Mouse (Mus musculus) urinary bladder, adult 2 months (tissue): ENCODE results near the gene Kbtbd12. TPM values are rescaled to one million over a fixed set of nuclear protein-coding genes. Genes with fewer than 3 reads are reported as not detected.

Experiments used
- DNase-seq: peaks from one replicate; pipeline ENCODE4 v3.0.0; 2022; ENCODE audit warnings: low spot score
- polyA plus RNA-seq: library from polyadenylated mRNA; depleted of rRNA; stranded (reverse); fragments of >200 nt; gene quantifications from 2 replicates; pipeline ENCODE4 v1.2.3, GENCODE M21; 2012

Gene Kbtbd12
- polyA plus RNA-seq, 1 experiment = 1.6 TPM

GRCm38 (mm10) chr6:88549137-88549814 is 88.5 kb downstream of the Kbtbd12 start:
- DNase-seq = no peak

DNA sequence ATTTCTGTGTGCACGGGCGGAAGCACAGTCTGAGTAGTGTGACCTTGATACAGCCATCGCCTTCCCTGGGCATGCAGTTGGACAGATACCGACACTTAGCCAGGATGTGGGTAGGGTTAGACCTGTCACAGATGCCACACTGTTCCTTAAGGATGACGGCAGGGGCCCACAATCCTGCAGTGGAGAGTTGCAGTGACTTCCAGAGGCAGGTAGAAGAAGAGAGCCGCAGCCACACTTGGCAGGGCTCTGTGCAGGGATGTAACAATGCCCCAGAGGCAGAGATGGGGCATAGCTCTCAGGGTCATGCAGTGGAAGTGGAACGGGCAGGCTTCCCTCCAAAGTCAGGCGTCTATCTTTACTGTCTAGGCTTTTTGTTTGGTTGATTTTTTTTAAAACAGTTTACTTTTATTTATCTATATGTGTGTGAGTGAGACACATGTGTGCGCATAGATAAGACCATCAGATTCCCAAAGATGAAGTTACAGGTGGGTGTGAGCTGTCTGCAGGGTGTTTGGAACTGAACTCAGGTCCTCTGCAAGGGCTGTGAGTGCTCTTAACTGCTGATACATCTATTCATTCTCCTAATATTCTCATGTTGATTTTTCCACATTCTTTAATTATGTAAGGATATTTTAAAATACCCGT is 89.2 kb downstream of the Kbtbd12 start:
- no peak for DNase-seq

DNA sequence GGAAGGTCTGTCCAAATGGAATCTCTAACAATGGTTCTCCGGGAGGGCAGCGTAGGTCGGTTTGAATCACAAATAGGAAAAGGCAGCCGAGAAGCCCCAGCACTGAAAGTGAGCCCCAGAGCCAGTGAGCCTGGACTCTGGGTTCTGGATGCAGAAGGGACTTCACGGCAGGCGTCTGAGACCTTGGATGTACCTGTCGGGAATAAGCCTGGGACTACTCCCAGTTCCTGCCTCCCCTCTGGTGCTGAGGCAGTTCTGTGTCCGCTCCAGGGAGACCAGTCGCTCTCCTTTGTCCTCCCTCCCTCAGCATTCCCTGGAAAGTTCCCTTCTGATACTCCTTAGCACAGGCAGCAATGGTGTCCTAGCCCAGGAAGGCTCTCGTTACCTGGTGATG is 92.4 kb downstream of the Kbtbd12 start:
- no peak for DNase-seq

DNA sequence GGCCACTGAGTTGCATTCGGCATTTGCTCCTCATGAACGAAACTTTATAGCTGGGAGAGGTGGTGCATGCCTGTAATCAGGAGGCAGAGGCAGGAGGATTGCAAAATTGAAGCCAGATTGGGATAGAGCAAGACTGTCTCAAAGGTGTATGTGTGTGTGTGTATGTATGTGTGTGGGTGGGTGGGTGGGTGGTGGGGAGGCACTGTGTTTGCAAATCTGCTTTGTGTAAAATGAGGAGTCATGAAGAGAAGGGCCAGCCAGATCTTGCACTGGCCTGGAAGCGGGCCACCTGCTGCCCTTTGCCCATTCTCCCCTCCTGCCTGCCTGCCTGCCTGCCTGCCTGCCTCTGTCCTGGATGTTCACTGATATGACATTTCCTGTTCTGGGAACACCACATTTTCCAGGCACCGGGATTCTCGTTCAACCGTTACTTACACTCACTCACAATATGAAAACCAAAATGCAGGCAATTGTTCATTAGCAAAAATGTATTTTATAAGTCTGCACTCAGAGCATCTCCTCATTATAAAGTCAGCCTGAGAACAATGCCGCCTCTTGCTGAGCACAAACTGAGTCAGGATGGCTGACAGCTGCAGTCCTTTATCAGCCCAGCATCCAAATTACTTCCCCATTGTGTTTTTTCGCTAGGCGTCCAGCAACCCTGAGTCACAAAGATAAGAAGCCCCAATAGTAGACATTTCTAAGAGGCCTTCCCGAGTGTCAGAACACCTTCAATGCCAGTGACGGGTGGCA is 92.9 kb downstream of the Kbtbd12 start:
- DNase-seq = no peak

DNA sequence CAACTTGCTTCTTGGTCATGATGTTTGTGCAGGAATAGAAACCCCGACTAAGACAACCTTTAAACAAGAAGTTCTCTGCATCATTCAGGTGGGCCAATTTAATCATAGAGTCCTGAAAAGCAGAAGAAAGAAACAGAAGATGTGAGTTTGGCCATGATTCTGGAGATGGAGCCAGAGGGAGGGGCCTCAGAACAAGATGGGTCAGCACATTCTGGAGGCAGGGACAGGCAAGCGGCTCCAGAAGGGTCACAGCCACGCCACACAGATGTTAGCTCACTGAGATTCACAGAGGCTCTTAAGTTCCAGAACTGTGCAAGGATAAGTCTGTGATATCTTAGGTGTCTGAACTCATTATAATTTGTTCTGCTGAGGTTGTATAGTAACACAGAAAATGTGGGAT is 93.5 kb downstream of the Kbtbd12 start:
- no peak for DNase-seq

DNA sequence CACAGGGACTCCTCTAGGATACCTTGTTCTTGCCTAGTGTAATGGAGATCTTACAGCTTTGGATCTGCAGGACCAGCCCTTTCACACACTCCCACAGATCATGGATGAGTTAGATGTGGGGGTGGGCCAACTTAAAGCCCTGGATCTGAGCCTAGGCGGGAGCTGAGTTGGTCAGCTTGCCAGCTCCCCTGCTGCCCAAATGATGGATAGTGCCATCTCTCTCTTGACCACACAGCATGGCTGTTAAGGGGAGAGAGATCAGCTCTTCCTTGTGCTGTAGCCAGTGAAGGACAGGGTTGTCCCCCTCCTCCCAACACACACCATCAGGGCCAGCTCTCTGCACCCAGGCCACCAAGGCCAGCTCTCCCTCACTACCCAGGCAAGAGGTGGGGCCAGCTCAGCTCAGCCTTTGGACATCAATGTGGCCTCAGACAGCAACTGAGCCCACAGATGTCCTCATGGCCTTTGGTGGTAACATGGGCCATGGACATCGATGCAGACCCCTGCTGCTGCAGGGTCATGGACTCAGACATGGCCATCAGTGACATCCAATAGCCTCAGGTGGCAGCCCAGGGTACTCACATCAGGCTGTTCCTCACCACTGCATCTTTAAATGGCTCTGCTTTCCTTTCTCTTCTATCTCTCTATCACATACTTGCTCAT is 97.5 kb downstream of the Kbtbd12 start:
- peak; percentile 13 for DNase-seq

GRCm38 (mm10) chr6:88530306-88530705 is 107.4 kb downstream of the Kbtbd12 start:
- DNase-seq = peak; percentile 14

- no peak for DNase-seq
Observed at GRCm38 (mm10) chr6:88524056-88524455, 113.7 kb downstream of the Kbtbd12 start.

DNA sequence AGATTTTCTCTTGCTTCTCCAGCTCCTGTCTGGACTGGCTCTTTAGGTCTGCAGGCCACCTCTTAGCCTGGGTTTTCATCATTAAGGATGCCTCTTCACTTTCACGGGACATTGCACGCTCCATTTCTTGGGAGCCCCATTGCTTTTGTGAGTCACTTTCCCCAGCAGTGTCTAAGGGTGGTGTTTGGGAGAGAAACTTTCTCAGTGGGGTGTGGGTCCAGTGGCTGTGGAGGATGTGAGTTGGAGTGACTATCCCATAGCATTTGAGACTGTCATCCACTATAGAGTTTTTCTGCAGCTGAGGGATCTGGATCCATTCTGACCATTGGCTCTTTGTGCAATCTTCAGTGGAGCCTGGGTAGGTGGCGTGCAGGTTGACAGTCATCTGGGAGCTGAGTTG is 114.3 kb downstream of the Kbtbd12 start:
- no peak for DNase-seq

DNA sequence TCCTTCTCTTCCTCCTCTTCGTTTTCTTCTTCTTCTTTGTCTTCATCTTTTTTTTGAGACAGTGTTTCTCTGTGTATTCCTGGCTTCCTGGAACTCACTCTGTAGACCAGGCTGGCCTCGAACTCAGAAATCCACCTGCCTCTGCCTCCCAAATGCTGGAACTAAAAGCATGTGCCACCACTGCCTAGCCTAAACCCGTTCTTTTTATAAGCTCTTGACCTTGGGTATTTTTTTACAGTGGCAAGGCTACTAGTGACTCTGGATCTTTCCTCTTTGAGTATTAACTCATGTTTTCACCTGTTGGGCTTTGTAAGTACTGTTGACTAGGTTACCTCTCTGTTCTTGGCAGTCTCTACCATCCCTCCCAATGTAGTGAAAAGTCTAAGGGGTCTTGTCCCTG is 114.7 kb downstream of the Kbtbd12 start:
- no peak for DNase-seq

- DNase-seq = no peak
Observed at GRCm38 (mm10) chr6:88522606-88523005, 115.1 kb downstream of the Kbtbd12 start.

- peak; percentile 13 for DNase-seq
Observed at GRCm38 (mm10) chr6:88521821-88522220, 115.9 kb downstream of the Kbtbd12 start.

DNA sequence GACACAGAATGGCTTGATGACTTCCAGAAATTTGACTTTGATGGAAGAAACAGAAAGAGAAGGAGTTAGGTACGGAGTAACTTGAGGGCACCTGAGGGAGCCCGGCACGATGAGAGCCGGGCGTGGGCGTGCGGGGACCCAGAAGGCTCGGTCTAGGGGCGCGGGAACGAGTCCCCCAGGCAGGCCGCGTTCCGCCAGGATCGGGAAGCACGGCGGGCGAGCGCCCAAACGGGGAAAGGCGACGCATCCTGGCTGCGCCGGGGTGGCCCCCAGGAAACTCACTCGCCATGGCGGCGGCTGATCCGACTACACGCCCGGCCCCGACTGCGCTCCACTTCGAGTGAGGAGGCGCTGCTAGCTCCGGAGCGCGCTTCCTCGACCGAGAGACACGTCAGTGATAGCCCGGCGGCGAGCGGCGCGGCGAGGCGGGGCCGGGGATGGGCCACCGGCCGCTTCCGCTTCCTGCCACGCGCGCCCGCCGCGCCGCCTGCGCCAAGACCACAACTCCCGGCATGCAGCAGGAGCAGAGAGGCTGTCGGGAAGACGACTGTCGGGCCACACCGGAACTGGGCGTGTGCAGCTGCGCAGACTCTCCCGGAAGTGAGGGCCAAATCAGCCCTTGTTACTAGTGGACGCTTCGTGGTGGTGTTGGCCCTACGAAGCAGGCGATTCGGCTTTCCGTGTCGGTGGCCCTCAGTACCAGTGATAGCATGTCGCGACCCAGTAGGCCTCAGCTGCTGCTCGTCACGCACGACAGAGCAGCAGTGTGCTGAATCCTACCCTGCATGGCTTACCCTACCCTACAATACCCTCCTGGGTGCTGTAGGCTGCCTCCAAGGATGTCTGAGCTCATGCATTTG is 119.1 kb downstream of the Kbtbd12 start, which contains the start of gene Sec61a1:
Sec61a1 (minus strand) TSS at position 502 of the 860 bp plus-strand sequence.
- DNase-seq = peak; percentile 90

GRCm38 (mm10) chr6:88517701-88518403 is 119.9 kb downstream of the Kbtbd12 start:
- DNase-seq = peak; percentile 22

- DNase-seq = peak; percentile 12
Observed at GRCm38 (mm10) chr6:88516667-88517066, 121.1 kb downstream of the Kbtbd12 start.

GRCm38 (mm10) chr6:88515971-88516370 is 121.8 kb downstream of the Kbtbd12 start:
- no peak for DNase-seq

DNA sequence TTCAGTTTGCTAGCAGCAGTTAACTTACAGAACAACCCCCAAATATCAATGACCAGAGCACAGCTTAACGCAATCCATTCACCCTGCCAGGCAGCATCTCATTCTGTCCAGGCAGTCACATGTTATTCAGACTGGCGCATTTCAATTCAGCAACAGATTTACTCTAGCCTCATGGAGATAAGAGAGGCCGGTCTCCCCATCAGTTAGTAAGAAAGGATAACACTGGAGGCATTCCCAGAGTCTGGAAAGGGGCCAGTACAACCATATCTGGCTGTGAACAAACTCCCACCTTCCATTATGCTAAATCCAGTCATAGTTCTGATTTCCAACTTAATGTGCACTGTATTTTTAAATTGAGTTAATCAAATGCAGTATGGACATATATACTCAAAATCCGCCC is 123.2 kb downstream of the Kbtbd12 start:
- DNase-seq = no peak

- DNase-seq = peak; percentile 11
Observed at GRCm38 (mm10) chr6:88513984-88514383, 123.8 kb downstream of the Kbtbd12 start.

DNA sequence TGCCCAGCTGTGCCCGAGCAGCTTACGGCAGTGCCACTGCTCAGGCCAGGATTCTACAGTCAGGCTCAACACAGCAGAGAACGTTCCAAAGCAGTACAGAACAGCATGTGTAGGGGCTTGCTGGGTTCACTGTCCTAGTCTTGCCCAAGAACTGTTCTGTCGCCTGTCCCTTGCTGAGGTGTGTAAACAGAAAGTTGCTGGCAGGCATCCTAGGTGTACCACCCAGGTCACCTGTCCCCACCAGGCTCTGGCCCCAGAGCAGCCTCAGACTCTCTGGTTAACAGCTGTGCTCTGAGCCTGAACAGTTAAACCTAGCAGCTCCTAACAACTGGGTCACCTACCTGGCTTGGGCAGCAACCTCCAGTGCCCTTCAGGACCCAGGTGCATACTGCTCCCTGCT is 134.7 kb downstream of the Kbtbd12 start:
- DNase-seq = no peak
